Mouse (Mus musculus) lung, embryonic 16.5 days (tissue): ENCODE results near the gene Gm21060. TPM values are rescaled to one million over a fixed set of nuclear protein-coding genes. Genes with fewer than 3 reads are reported as not detected.
"Not testable (repeated sequence)": the region's sequence is repeated elsewhere in the genome, so short reads cannot be mapped to it uniquely, and the experiment has no call there.

ENCODE experiments used
- ATAC-seq: fragments of 200-750 bp; cut with Nextera tagmentation; 2 replicates; pipeline ENCODE4 v1.8.0; 2017; ENCODE audit warnings: low read depth, mild to moderate bottlenecking, moderate library complexity
- H3K27ac ChIP-seq: fragments of 300-500 bp; sonication (generic); 2 replicates; pipeline ENCODE4 v1.5.1; 2014; ENCODE audit warnings: mild to moderate bottlenecking, control low read depth, low read length
- H3K27me3 ChIP-seq: fragments of 300-500 bp; sonication (generic); 2 replicates; pipeline ENCODE4 v1.6.1; 2014; ENCODE audit warnings: low read depth, low read length, mixed read lengths; ENCODE audit not compliant: control insufficient read depth, insufficient read depth
- H3K36me3 ChIP-seq: fragments of 300-500 bp; sonication (generic); 2 replicates; pipeline ENCODE4 v1.6.1; 2014; ENCODE audit warnings: low read length; ENCODE audit not compliant: control insufficient read depth, insufficient read depth
- H3K4me1 ChIP-seq: fragments of 300-500 bp; sonication (generic); replicated peaks from 2 replicates; pipeline ENCODE4 v1.6.1; 2014; ENCODE audit warnings: low read length, mixed read lengths; ENCODE audit not compliant: control insufficient read depth, insufficient read depth
- H3K4me2 ChIP-seq: fragments of 300-500 bp; sonication (generic); 2 replicates; pipeline ENCODE4 v1.6.1; 2014; ENCODE audit warnings: low read depth, low read length, control low read depth
- H3K4me3 ChIP-seq: fragments of 300-500 bp; sonication (generic); 2 replicates; pipeline ENCODE4 v1.5.1; 2014; ENCODE audit warnings: mild to moderate bottlenecking, low read length, control low read depth
- H3K9ac ChIP-seq: fragments of 300-500 bp; sonication (generic); 2 replicates; pipeline ENCODE4 v1.6.1; 2014; ENCODE audit warnings: low read length, control low read depth
- H3K9me3 ChIP-seq: fragments of 300-500 bp; sonication (generic); 2 replicates; pipeline ENCODE4 v1.6.1; 2016; ENCODE audit warnings: low read length; ENCODE audit not compliant: control insufficient read depth
- WGBS: fragments of 180-500 bp; shearing (Covaris S2); extraction: QIAGEN DNeasy Blood & Tissue Kit; methylation state at CpG from one replicate; pipeline ENCODE4 v1.1.7; 2014; 5-methylcytosine and 5-hydroxymethylcytosine counted together
- polyA plus RNA-seq: library from polyadenylated mRNA; unstranded; fragments of >200 nt; fragmentation: Nextera tagmentation; extraction: Ambion mirVana; gene quantifications from 2 replicates; pipeline ENCODE4 v1.2.1, GENCODE M21; 2015

The Gm21060 gene
- 2.0 TPM in 1 of 2 replicates, not detected in the other for polyA plus RNA-seq

DNA sequence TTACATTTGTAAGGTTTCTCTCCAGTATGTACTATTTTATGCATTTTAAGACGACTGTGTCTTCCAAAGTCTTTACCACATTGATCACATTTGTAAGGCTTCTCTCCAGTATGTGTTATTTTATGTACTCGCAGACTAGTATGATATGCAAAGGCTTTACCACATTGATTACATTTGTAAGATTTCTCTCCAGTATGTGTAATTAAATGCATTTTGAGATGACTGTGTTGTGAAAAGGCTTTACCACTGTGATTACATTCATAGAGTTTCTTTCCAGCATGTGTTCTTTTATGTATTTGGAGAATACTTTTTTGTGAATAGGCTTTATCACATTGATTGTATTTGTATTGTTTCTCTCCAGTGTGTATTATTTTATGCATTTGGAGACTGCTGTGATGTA is at the start of gene Gm21060:
Gene Gm21060, minus strand, starts transcription at position 101 of the 400 bp plus-strand sequence.
- no peak within 1 kb of the TSS for H3K4me2 ChIP-seq
- H3K27ac ChIP-seq, result no peak within 1 kb of the TSS
- H3K27me3 ChIP-seq, result no peaks in the 10 kb centered on the region
- H3K9me3 ChIP-seq, result no peaks in the 10 kb centered on the region
- H3K36me3 ChIP-seq, result no peaks in the 10 kb centered on the region
- H3K4me3 ChIP-seq, result no peak within 1 kb of the TSS
- H3K9ac ChIP-seq, result no peak within 1 kb of the TSS
- no peaks in the 10 kb centered on the region for H3K4me1 ChIP-seq
- WGBS, result 88% methylated on average over 2 of the region's 2 CpGs
- no peak for ATAC-seq

- not testable (repeated sequence) for ATAC-seq, H3K4me3 ChIP-seq, H3K27me3 ChIP-seq, H3K36me3 ChIP-seq, H3K9me3 ChIP-seq, H3K9ac ChIP-seq, H3K4me1 ChIP-seq, H3K4me2 ChIP-seq, H3K27ac ChIP-seq
- 76% methylated on average over 3 of the region's 3 CpGs for WGBS
These were observed 24.0 kb upstream of the Gm21060 start for GRCm38 (mm10) chr19:61320844-61321243.

DNA sequence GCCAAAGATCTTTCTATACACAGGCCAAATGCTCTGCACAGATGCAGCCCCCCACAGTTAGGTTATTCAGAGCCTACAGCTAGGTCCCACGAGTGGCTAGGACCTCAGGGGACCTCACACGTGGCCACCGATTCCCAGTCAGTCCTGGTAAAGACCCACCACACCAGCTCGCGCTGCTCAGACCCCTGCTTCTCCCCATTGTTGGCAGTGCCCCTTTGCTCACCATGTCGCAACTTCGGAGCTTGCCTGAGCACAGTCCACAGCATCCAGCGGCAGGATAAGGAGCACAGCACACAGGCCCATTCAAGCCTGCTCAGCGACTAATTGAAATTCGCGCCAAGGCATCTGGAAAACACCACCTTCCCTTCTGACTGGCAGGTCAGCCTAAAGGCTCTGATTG is 16.3 kb upstream of the Gm21060 start:
- not testable (repeated sequence) for H3K9me3 ChIP-seq, ATAC-seq, H3K9ac ChIP-seq, H3K36me3 ChIP-seq, H3K27ac ChIP-seq, H3K27me3 ChIP-seq, H3K4me2 ChIP-seq, H3K4me1 ChIP-seq, H3K4me3 ChIP-seq
- 36% methylated on average over 11 of the region's 11 CpGs for WGBS

GRCm38 (mm10) chr19:61312400-61312799 is 15.5 kb upstream of the Gm21060 start:
- not testable (repeated sequence) for H3K4me1 ChIP-seq, H3K4me3 ChIP-seq, H3K9ac ChIP-seq, H3K36me3 ChIP-seq, H3K4me2 ChIP-seq, H3K9me3 ChIP-seq, H3K27me3 ChIP-seq, ATAC-seq, H3K27ac ChIP-seq
- WGBS, result 80% methylated on average over 10 of the region's 10 CpGs

- H3K27ac ChIP-seq, H3K4me3 ChIP-seq, H3K27me3 ChIP-seq, ATAC-seq, H3K36me3 ChIP-seq, H3K4me1 ChIP-seq, H3K4me2 ChIP-seq, H3K9me3 ChIP-seq, H3K9ac ChIP-seq: not testable (repeated sequence)
- WGBS, result 39% methylated on average over 1 of the region's 1 CpGs
These were observed 11.2 kb upstream of the Gm21060 start for GRCm38 (mm10) chr19:61308083-61308482.

DNA sequence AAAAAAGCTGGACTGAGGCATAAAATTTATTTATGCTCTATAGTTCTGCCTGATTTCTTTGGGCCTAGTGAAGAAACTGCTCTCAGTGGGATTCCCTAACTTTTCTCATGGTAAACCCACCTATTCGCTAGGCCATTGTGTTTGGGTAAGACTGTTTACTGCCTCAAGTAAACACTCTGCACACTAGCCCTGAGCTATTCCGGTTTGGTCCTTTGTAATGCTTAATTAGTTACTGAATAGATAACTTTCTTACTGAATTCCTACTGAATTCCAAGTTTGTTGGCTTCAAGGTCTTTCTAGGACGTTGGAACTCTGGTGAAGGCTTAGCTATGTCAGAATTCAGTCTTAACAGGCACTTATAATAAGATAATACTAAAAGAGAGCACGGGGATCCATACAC is 11.8 kb downstream of the Gm21060 start:
- H3K4me1 ChIP-seq, H3K9ac ChIP-seq, H3K27ac ChIP-seq, ATAC-seq, H3K9me3 ChIP-seq, H3K4me2 ChIP-seq, H3K27me3 ChIP-seq, H3K36me3 ChIP-seq, H3K4me3 ChIP-seq: not testable (repeated sequence)
- 73% methylated on average over 4 of the region's 4 CpGs for WGBS

DNA sequence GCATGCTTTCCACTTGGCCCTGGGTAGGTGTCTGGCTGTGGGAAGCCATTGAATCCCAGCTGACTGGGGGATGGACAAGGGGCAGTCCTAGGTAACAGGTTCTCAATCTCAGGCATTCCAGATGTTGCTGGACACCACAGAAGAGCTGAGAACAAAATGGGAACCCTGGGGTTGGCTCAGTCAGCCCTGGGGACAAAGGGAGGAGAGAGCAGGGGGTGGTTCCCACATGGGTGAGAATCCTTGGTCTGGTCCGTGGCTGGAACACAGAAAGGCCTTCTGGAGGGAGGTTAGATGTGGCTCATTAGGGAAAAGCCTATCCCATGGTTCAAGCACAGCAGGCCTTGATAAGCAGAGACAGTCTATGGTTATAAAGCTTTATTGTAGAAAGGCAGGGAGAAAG is 13.3 kb downstream of the Gm21060 start:
- ATAC-seq, result no peak
- Histone ChIP-seq H3K27ac (no peak overlapping the region), H3K4me3 (no peak overlapping the region), H3K27me3 (no peaks in the 10 kb centered on the region), H3K9ac (no peak overlapping the region), H3K9me3 (no peaks in the 10 kb centered on the region), H3K4me2 (no peak overlapping the region), H3K4me1 (no peaks in the 10 kb centered on the region), H3K36me3 (no peaks in the 10 kb centered on the region)
- 67% methylated on average over 1 of the region's 1 CpGs for WGBS

- Histone ChIP-seq H3K4me1 (no peaks in the 10 kb centered on the region), H3K9ac (no peak overlapping the region), H3K9me3 (no peaks in the 10 kb centered on the region), H3K36me3 (no peaks in the 10 kb centered on the region), H3K4me2 (no peak overlapping the region), H3K27me3 (no peaks in the 10 kb centered on the region), H3K27ac (no peak overlapping the region), H3K4me3 (no peak overlapping the region)
- no peak for ATAC-seq
- 90% methylated on average over 1 of the region's 1 CpGs for WGBS
These were observed 21.4 kb downstream of the Gm21060 start for GRCm38 (mm10) chr19:61275446-61275845.

- not testable (repeated sequence) for H3K4me2 ChIP-seq, ATAC-seq, H3K4me3 ChIP-seq, H3K27ac ChIP-seq, H3K27me3 ChIP-seq, H3K9ac ChIP-seq, H3K4me1 ChIP-seq, H3K36me3 ChIP-seq, H3K9me3 ChIP-seq
- WGBS, result 25% methylated on average over 11 of the region's 11 CpGs
These were observed 27.7 kb downstream of the Gm21060 start for GRCm38 (mm10) chr19:61269141-61269540.

- Histone ChIP-seq H3K36me3 (no peaks in the 10 kb centered on the region), H3K4me2 (no peak overlapping the region), H3K9ac (no peak overlapping the region), H3K9me3 (no peaks in the 10 kb centered on the region), H3K27me3 (no peaks in the 10 kb centered on the region), H3K27ac (no peak overlapping the region), H3K4me3 (no peak overlapping the region), H3K4me1 (no peaks in the 10 kb centered on the region)
- ATAC-seq, result no peak
- 19% methylated on average over 7 of the region's 7 CpGs for WGBS
These were observed 29.7 kb downstream of the Gm21060 start for GRCm38 (mm10) chr19:61267141-61267540.
